ENCODE assay signal across 20 mouse cellular contexts in genomic region chr7:35490186-35490585, GRCm38 (mm10). TPM values are rescaled to one million over a fixed set of nuclear protein-coding genes. Genes with fewer than 3 reads are reported as not detected.
DNase-seq lines count a peak whose midpoint lies in the region.
"Had no signal": no experiment of that assay in that cellular context is flagged by ENCODE, and none has a peak within 500 bp of the region (broad histone marks: within the 10 kb centered on the region; RNA-seq: fewer than 3 reads in every experiment).

No protein-coding gene starts in this region.

- DNase-seq in layer of hippocampus, adult 11-12 months (ENCODE audit: low spot score): peak; percentile 12
- DNase-seq in layer of hippocampus, adult 8-10 months (ENCODE audit: low spot score in 2 of 2): no peak
- DNase-seq in layer of hippocampus, adult 9-11 months: peak; percentile 53
- no peak for DNase-seq in layer of hippocampus, postnatal 10 days (ENCODE audit: low spot score in 2 of 2)
- peak; percentile 10 for DNase-seq in brain, adult 2 months (ENCODE audit: low read depth, low spot score)
- DNase-seq in embryo, embryonic 9.5 days (ENCODE audit: extremely low spot score): no peak
- DNase-seq: adrenal gland, adult 2 months; adrenal gland, adult 8-10 months; adrenal gland, postnatal 10 days; adrenal gland, postnatal 14 days; adrenal gland, postnatal 25 days; adrenal gland, postnatal 36 days; B cell, adult 2 months; cerebellum, adult 11 months; cerebellum, adult 11-12 months; cerebellum, adult 18-20 months; cerebellum, adult 2 months had no signal

RNA-seq across cellular contexts. Expression of gene Slc7a9, which starts 41.6 kb away (rescaled TPM):
- total RNA-seq in layer of hippocampus, adult 8-10 months (2022): not detected
- total RNA-seq in layer of hippocampus, postnatal 10 days (2021): not detected
- total RNA-seq: adrenal gland, adult 18-20 months; adrenal gland, adult 2 months; adrenal gland, adult 8-10 months; adrenal gland, postnatal 10 days; adrenal gland, postnatal 14 days; adrenal gland, postnatal 25 days; adrenal gland, postnatal 36 days; CH12.LX; MEL had no signal

RNA-seq across cellular contexts. Expression of gene Tdrd12, which starts 47.4 kb away (rescaled TPM):
- total RNA-seq in layer of hippocampus, adult 8-10 months (2022): 1 to 10 TPM in 3 of 4 experiments, under 1 TPM in 1; 0.23 to 1.7 (median 1.2) TPM
- 1 to 10 TPM in 1 of 2 experiments, under 1 TPM in 1; 0.76 to 1.2 TPM for total RNA-seq in layer of hippocampus, postnatal 10 days (2021)
- total RNA-seq: adrenal gland, postnatal 14 days had no signal

Comparison
In these comparisons a context has a peak if more than half of its experiments do, and no peak if none do; other contexts are left out.
1. DNase-seq: peak in layer of hippocampus, adult 11-12 months (single experiment), layer of hippocampus, adult 9-11 months (single experiment) and brain, adult 2 months (single experiment); none in layer of hippocampus, adult 8-10 months (0 of 2), layer of hippocampus, postnatal 10 days (0 of 2) and embryo, embryonic 9.5 days (single experiment).